Mouse (Mus musculus): ENCODE results near the gene Dido1.

Gene Dido1

DNA sequence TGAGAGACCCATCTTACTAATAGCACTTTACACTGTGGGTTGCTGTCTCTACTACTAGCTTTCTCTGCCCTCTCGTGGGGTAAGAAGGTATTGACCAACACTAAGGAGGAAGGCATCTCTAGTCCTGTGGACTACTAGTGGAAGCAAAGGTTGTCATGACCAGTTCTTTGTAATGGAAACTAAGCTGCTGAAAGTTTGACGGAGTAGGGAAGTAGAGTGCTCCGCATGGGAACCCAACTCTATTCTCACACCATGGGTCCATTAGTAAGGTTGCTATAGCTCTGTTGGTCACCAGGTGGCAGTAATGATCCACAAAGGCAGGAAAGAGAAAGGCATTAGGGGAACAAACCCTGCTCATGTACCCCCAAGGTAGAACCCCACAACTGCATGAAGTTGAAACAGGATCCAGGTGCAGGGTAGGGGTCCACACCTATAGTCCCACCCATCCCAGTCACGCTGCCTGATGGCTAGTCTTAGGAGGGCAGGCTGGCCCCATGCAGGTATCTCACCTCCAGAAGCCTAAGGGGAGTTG is 31.1 kb downstream of the Dido1 start:
- peak; percentile 81 for DNase-seq

DNA sequence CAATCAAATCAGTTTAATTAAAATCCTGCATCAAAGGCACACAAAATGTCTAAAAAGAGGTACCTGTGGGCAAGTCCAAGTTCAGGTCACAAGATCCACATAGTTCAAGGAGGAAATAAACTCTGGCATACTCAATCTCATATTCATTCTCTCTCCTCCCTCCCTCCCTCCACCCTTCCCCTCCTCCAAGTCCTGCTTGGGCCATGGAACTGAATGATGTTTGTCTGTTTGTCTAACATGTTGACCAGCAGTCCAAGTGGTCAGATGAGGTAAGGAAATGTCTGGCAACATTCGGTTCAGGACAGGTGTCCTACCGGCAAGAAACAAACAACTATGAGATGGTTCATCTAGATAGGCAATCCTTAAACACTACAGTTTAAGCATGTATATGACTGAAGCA is 33.1 kb downstream of the Dido1 start:
- no peak for DNase-seq

DNA sequence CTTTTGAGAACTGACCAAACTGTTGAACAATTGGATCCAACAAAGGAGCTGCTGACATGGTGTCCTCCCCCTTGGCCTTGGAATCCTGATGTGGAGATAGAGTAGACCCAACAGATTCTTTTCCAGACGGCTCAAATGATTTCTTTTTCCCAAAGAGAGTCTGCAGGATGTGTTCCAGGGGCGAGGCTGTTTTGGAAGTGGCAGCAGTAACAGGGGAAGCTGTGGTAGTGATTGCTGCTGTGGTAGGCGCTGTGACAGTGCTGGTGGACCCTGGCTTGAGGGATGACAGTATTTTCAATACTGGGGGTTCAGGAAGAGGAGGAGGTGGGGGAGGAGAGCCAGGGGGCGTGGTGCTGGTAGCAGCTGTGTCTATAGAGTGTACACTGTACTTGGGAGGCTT is 47.8 kb downstream of the Dido1 start:
- no peak for DNase-seq

DNA sequence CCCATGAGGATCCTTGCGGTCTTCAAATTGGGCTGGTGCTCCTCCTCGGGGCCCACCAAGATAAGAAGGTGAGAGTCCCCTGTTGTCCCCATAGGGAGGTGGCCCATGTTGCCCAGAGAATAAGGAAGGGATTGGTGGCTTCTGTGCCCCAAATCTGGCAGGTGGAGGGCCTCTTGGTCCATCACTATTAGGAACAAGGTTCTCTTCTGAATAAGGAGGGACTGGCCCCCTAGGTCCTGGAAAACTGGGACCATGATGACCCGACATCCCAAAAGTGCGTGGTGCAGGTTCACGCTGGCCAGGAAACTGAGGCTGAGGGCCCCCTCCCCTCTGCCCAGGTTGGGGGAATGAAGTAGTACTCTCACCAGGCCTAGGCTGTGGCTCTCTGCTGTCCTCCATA is 49.3 kb downstream of the Dido1 start:
- DNase-seq = no peak

DNA sequence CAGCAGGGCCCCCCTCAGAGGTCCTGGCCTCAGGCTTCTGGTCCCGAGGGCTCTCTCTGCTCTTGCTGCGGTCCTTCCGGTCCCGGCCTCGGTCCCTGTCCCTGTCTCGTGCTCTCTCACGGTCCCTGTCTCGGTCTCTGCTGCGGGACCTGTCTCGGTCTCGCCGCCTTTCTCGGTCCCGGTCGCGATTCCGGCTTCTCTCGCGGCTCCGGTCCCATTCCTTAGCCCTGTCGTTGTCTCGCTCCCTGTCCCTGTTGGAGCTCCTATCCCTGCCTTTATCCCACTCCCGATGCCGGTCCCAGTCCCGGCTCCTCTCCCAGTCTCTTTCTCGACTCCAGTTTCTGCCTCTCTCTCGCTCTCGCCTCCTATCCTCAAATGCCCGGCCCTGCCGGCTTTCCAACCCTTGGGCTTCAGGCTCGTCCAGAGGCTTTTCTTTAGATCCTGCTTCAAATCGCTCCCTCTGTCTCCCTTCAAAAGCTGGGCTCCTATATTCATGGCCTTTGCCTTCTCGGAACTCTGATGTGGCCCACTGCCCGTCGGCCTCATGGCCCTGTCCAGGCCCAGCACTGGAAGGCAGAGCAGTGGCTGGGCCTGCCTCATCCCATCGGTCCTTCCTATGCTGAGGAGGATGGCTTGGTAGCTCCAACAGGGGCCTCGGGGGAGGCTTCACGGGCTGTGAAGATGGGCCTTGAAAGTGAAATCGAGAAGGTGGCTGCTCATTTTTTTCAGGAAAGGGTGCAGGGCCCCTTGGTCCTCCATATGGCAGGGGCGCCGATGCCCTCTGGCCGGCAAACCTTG is 50.2 kb downstream of the Dido1 start:
- no peak for DNase-seq

DNA sequence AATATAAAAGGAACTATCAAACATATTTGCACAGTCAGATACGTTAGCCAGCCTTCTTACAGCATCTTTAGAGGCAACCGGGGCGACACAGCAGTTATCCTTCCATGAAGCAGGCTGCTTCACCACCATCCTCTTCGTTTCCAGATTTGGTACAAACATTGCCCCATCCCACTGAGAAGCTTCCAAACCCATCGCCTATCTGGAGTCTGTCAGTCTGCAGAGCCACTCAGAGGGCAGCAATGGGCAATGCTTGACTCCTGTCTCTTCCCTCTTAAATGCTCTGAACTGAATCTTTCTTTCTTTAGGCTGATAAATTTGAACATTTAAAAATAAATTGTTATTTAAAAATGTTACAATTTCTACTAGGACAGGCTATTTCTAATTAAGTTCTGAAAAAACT is 51.4 kb downstream of the Dido1 start:
- no peak for DNase-seq

DNA sequence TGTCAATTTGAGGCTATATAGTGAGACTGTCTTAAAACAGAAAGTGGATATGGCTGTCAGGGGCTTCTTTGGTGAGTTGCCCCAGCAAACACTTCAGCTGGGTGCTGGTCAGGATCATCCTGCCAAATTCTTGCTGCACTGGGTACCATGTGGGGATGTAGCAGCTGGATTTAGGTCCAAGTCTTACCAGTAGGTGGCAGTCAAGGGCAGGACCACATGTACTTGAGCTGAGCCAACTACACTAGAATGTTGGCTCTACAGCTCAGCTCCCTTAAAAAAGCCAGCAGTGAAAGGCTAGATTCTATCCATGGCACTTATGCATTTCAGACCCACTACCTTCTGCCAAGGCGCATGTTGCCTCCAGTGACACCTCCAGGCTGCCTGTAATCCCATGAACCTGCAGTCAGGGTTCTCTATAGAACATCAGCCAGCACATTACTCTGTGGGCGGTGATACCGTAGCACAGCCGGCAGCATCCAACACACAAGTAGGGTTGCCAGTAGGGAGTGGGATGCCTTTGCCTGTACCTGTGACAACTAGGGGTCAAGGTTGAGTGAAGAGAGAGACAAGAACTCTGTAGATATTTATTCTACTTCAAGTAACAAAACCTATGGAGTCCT is 52.3 kb downstream of the Dido1 start:
- peak; percentile 82 for DNase-seq

DNA sequence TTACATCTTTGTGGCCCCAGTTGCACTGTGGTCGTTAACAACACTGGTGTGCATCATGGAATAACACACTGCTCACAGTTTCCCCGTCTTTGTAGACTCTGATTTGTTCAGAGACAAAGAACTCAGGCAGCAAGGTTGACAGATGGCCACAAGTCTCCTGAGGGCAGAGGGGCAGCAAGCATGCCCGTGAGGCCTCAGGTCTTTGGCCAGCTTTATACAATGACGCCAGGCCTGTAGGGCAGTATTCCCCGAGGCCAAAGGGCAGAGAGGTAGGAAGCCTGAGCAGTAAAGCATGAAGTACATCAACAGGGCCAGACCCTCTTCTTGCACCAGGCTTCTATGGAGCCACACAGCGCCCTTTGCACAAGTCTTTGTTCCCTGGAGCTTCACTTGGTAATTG is 54.6 kb downstream of the Dido1 start:
- DNase-seq = peak; percentile 40

DNA sequence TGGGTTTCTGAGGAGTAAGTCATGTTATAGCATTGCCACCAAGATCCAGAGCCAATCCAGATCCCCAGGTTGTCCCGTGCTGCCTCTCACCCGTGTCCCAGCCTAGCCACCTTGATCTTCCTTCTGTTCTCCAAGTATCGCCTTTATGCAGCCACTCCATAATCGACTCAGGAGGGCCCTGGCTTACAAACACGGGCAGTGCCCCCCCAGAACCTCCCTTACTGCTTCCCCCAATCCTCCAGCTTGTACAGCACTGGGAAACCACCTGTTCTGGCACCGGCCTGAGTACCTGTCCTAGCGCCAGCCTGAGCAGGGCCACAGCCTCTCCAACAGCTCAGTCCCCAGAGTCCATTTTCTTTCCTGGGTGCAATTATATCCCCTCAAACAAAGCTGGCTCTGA is 55.1 kb downstream of the Dido1 start:
- no peak for DNase-seq

DNA sequence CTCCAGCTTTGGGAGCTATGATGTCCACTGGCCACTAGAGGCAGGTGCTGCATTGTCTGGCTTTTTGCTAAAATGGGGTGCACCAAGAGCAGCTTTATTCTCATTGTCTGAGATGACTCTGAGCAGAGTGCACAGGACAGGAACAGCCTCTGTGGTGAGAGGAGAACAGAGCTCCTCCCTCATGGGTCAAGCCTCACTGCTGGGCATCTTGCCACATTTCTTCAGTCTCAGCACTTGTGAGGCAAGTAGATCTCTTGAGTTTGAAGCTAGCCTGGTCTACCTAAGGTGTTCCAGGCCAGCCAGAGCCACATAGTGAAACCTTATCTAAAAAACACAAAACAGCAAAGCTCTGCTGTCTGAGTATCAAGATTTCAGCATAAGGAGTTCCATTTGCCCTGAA is 63.0 kb downstream of the Dido1 start:
- no peak for DNase-seq

DNA sequence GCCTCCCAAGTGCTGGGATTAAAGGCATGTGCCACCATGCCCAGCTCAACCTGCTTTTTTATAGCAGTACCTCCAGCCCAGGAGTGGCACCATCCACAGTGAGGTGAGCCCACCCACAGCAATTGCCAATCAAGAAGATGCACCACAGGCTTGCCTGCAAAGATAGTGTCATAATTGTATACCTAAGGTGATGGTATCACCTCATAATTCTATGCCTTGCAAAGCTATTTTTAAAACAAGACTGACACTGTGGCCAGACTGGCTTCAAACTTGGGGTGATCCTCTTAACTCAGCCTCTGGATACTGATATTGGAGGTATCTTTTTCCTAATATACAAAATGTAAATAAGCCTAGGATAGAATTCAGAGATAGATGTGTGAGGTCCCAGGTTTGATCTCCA is 66.2 kb downstream of the Dido1 start:
- no peak for DNase-seq

DNA sequence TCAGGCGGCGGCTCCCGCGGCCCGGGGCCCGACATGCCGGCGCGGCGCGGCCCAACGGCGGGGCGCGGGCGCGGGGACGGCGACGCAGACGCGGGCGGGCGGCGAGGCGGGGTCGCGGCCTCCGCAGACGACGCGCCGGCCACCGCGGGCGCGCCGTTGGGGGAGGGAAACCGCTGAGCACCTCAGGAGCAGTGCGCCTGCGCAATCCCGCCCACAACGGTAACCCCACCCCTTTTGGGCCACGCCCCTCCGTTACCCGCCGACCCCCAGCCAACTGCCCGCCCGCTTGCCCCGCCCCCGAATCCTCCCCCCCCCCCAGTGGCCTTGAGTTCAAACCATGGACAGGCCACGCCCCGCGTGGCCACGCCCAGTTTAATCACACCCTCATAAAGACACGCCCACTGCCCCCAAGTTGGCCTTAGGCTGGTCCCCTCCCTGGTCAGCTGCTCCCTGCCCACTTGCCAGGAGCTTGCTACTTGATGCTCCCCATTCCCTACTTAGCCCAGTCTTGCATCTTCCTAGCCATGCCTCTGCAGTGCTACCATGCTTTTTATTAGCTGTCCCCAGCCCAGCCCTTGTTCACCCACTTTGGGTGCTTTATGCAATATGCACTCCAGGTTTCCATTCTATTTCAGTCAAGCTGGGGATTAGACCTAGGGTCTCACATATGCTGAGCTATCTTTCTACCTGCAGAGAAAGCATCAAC is 67.1 kb downstream of the Dido1 start, which contains the start of gene Tcfl5:
Tcfl5 (minus strand) TSS at position 154 of the 706 bp plus-strand sequence.
- no peak for DNase-seq

DNA sequence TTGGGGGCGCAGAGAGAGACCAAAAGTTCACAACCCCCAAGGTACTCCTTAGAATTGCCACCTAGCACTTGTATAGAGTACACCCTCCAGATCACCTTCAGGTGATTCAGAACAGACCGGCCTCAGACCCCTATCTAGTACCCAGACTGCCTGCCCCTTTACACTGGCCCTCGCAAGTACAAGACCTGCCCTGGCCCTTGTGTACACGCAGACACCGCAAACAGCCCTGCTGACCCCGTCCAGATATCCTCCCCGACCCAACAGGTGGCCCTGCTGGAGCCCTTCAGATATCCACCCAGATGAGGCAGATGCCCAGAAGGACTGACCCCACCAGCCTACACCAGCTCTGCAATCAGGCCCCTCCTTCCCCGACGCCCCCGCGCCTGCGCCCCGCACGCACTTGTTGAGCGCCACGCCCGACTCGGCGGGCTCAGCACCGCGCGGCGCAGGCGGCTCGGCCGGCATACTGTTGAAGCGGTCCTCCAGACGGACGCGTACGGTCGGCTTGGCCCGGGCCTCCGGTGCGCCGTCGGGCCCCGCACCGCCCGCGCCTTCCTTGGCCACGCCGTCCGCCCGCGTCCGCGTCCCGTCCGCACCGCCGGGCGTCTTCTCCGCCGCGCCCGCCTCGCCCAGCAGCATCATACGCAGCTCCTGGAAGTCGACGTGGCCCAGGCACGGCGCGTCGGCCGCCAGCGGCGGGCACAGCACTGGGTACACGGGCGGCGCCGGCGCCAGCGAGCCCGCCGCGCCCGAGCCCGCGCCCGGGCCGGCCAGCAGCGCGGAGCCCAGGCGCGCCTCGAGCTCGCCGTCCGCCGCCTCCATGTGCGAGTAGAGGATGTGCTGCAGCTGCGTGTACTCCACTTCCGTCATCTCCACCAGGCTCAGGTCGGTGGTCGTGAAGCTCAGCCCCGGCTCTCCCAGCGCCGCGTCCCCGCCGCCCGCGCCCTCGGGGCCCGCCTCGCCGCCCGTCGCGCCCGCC is 67.9 kb downstream of the Dido1 start:
- no peak for DNase-seq

DNA sequence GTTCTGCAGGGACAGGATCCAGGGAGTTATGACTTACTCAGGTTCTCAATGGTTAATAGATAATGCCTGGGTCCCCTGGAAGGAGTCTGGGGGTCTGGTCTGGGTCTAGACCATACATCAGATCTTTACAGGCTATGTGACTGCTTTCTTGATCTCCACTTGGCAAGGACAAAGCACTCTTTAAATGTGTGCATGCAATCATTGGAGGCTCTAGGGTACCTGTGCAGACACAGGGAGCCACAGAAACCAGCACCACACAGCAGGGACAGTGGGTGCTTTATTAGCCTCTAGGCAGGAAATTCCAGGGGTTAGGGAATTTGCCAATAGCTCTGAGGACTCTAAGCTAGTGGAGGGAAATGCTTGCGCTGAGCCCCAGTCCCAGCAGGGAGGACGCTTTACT is 97.9 kb downstream of the Dido1 start:
- no peak for DNase-seq

DNA sequence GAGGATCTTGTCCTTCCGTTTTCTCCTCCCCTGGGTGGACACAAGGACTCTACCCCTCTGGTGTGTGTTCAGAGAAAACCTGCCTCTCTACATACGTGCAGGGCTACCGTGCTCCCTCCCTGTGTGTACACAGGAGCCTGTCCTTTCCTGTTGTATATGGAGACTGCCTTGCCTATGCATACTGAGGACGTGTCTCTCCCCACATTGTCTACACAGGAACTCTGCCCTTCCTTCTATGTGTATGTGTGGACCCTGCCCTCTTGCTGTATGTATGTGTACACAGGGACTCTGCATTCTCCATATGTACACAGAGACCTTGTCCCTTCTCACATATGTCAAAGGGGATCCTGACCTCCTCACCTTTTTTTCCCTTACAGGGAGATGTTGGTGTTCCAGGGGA is 99.5 kb downstream of the Dido1 start:
- no peak for DNase-seq

Measured in kidney, adult 9 months (tissue).